Mouse (Mus musculus): ENCODE results near the gene Ccdc162. TPM values are rescaled to one million over a fixed set of nuclear protein-coding genes. Genes with fewer than 3 reads are reported as not detected.

The Ccdc162 gene
- 5.0 TPM for polyA plus RNA-seq (2012; fragmentation: generic; extraction: Trizol)

DNA sequence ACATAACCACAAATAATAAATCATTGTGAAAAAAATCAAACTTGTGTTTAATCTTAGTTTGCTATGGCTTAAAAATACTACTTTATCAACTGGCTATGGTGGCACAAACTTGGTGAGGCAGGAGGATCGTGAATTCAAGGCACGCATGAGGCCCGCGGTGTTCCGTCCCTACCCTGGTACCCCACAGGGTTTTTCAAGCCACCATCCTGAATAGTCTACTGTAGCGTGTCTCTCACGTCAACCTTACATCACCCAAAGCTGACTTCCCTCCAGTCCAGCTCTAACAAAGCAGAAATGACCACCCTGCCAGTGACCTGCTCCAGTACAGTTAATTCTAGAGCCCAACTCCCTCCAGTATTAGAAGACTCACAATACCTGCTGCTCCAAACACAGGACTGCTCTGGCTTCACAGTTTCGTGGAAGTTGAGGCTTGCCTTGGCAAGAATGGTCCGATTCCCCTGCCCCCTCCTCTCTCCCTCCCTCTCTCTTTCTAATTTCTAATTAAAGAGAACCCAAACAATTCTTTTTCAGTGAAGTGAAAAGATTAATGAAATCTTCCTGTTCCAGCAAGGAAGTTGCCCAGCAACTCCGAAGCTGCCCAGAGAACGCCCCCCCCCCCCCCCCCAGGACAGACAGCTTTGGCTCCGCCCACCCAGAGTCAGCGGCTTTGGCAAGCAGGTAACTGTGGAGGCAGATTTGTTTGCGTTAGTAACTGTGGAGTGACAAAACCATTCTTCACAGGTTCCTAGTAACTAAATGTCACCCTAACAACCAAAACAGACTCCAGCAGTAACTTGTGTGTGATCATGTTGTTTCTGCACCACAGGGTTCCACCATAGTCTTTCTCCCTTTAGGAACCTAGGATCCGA, at the start of gene Ccdc162:
Gene Ccdc162 (minus strand): TSS at position 606 of the 869 bp plus-strand sequence.
- TF ChIP-seq REST (IDR thresholded peaks at IDR 0.05; ENCODE audit: insufficient read depth, insufficient read length) = no peak
- TF ChIP-seq POLR2AphosphoS2 (IDR thresholded peaks at IDR 0.05; ENCODE audit: insufficient read length, low read depth) = no peak
- TF ChIP-seq TCF3 (IDR thresholded peaks at IDR 0.05; ENCODE audit: insufficient read length, low read depth) = no peak
- no peak for TF ChIP-seq MAX (IDR thresholded peaks at IDR 0.05; ENCODE audit: low read depth)
- no peak for TF ChIP-seq MYOD1 (IDR thresholded peaks at IDR 0.05; ENCODE audit: control insufficient read depth in 1 of 3, insufficient read length in 2 of 3, low read depth in 2 of 3)
- TF ChIP-seq USF1 (IDR thresholded peaks at IDR 0.05; ENCODE audit: low read depth) = no peak
- TF ChIP-seq TCF12 (IDR thresholded peaks at IDR 0.05; ENCODE audit: insufficient read depth, poor library complexity, severe bottlenecking) = no peak
- TF ChIP-seq SRF (IDR thresholded peaks at IDR 0.05; ENCODE audit: control insufficient read depth, insufficient read length, low read depth) = no peak
- TF ChIP-seq CEBPB (IDR thresholded peaks at IDR 0.05; ENCODE audit: insufficient read depth, poor library complexity, severe bottlenecking) = no peak
- TF ChIP-seq E2F4 (IDR thresholded peaks at IDR 0.05; ENCODE audit: insufficient read depth) = no peak
- no peak for TF ChIP-seq MYOG (IDR thresholded peaks at IDR 0.05; ENCODE audit: control insufficient read depth in 1 of 3, insufficient read depth in 1 of 3, insufficient read length in 2 of 3, low read depth in 2 of 3)
- no peak for TF ChIP-seq POLR2A (IDR thresholded peaks at IDR 0.05; ENCODE audit: insufficient read length, low read depth)
- Histone ChIP-seq H3K27me3 (ENCODE audit: control insufficient read depth, insufficient read depth, insufficient read length) (no peaks in the 10 kb centered on the region), H3ac (ENCODE audit: control insufficient read depth, insufficient read length) (no peak within 1 kb of the TSS), H3K4me3 (no peak within 1 kb of the TSS), H3K79me2 (ENCODE audit: control insufficient read depth, insufficient read depth) (no peaks in the 10 kb centered on the region), H3K36me3 (ENCODE audit: control insufficient read depth, insufficient read depth) (no peaks in the 10 kb centered on the region), H3K4me2 (ENCODE audit: low read depth) (no peak within 1 kb of the TSS)

DNA sequence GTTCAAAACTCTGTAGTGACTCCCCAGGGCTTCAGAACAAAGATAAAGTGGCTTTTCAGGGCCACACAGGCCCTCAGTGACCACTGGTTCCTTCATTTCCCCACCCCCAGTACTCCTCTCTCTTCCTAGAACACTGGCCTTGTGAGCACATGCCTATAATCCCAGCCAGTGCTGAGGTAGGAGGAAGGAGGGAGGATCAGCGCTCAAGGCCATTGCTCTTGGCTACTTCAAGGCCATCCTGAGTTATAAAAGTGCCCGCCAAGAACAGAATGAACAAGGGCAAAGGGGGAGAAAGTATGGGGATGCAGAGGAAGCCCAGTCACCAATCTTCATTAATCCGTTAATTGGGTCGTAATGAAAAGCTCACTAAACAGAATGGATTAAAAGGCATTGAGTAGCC, 49.2 kb upstream of the Ccdc162 start:
- Histone ChIP-seq H3K36me3 (ENCODE audit: control insufficient read depth, insufficient read depth) (no peaks in the 10 kb centered on the region), H3K27me3 (ENCODE audit: control insufficient read depth, insufficient read depth, insufficient read length) (no peaks in the 10 kb centered on the region), H3K4me2 (ENCODE audit: low read depth) (no peak overlapping the region), H3K4me3 (no peak overlapping the region), H3K79me2 (ENCODE audit: control insufficient read depth, insufficient read depth) (no peaks in the 10 kb centered on the region), H3ac (ENCODE audit: control insufficient read depth, insufficient read length) (no peak overlapping the region)
- TF ChIP-seq TCF12 (IDR thresholded peaks at IDR 0.05; ENCODE audit: insufficient read depth, poor library complexity, severe bottlenecking) (no peak), CEBPB (IDR thresholded peaks at IDR 0.05; ENCODE audit: insufficient read depth, poor library complexity, severe bottlenecking) (no peak), USF1 (IDR thresholded peaks at IDR 0.05; ENCODE audit: low read depth) (no peak), REST (IDR thresholded peaks at IDR 0.05; ENCODE audit: insufficient read depth, insufficient read length) (no peak), MYOG (IDR thresholded peaks at IDR 0.05; ENCODE audit: control insufficient read depth in 1 of 3, insufficient read depth in 1 of 3, insufficient read length in 2 of 3, low read depth in 2 of 3) (no peak), POLR2AphosphoS2 (IDR thresholded peaks at IDR 0.05; ENCODE audit: insufficient read length, low read depth) (no peak), MAX (IDR thresholded peaks at IDR 0.05; ENCODE audit: low read depth) (no peak), TCF3 (IDR thresholded peaks at IDR 0.05; ENCODE audit: insufficient read length, low read depth) (no peak), MYOD1 (IDR thresholded peaks at IDR 0.05; ENCODE audit: control insufficient read depth in 1 of 3, insufficient read length in 2 of 3, low read depth in 2 of 3) (no peak), E2F4 (IDR thresholded peaks at IDR 0.05; ENCODE audit: insufficient read depth) (no peak), SRF (IDR thresholded peaks at IDR 0.05; ENCODE audit: control insufficient read depth, insufficient read length, low read depth) (no peak), POLR2A (IDR thresholded peaks at IDR 0.05; ENCODE audit: insufficient read length, low read depth) (no peak)

DNA sequence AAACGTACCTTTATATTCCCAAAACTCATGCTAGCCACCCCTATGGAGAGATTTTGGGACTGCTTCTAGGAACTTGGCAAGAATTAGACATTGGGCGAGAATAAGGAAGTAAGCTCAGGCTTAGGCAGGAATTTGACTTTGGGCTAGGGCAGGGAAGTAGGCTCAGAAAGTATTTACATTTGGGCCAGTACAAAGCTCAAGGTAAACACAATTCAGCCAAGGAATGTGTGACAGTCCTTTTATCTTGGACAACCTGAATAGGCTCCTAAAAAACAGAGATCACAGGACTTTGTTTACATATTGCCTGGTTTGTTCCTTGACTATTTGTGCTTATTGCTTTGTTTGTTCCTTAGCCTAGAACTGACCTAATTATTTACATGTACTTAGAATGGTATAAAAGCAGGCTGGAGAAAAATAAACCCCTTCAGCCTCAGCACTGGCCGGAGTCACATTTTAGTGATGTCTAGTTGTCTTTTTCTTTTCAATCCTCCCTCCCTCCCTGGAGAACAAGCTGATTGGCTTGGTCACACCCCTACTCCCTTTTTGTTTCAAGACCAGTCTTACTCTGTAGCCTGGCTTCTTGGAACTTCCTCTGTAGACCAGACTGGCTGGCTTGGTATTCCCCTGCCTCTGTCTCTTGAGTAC, 47.4 kb upstream of the Ccdc162 start:
- no peaks in the 10 kb centered on the region for H3K36me3 ChIP-seq (ENCODE audit: control insufficient read depth, insufficient read depth)
- TF ChIP-seq MAX (IDR thresholded peaks at IDR 0.05; ENCODE audit: low read depth) (no peak), TCF12 (IDR thresholded peaks at IDR 0.05; ENCODE audit: insufficient read depth, poor library complexity, severe bottlenecking) (no peak), MYOG (IDR thresholded peaks at IDR 0.05; ENCODE audit: control insufficient read depth in 1 of 3, insufficient read depth in 1 of 3, insufficient read length in 2 of 3, low read depth in 2 of 3) (no peak)

DNA sequence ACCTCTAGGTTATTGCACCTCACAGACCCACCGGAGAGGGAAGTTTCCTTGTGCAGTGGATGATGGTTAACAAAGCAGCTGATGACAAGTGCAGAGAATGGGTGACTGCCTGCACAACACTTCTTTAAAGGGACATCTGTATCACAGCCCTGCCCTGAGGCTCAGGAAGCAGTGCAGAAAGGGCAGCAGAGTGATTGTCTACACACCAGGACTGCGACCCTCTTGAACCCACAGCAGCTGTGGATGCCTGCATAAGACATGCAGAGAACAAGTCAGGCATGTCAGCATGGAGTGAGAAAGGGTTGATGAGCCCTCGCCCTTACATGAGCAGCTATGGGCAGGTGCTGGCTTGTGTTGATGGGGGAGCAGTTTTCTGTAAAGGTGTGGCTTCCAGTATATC, 44.4 kb upstream of the Ccdc162 start:
- no peaks in the 10 kb centered on the region for H3K79me2 ChIP-seq (ENCODE audit: control insufficient read depth, insufficient read depth)
- H3K4me3 ChIP-seq = no peak overlapping the region
- H3K36me3 ChIP-seq (ENCODE audit: control insufficient read depth, insufficient read depth) = no peaks in the 10 kb centered on the region
- TF ChIP-seq CEBPB (IDR thresholded peaks at IDR 0.05; ENCODE audit: insufficient read depth, poor library complexity, severe bottlenecking) = no peak
- no peak for TF ChIP-seq POLR2A (IDR thresholded peaks at IDR 0.05; ENCODE audit: insufficient read length, low read depth)
- no peak for TF ChIP-seq REST (IDR thresholded peaks at IDR 0.05; ENCODE audit: insufficient read depth, insufficient read length)
- no peak for TF ChIP-seq TCF3 (IDR thresholded peaks at IDR 0.05; ENCODE audit: insufficient read length, low read depth)
- no peak for TF ChIP-seq MAX (IDR thresholded peaks at IDR 0.05; ENCODE audit: low read depth)
- no peak for TF ChIP-seq E2F4 (IDR thresholded peaks at IDR 0.05; ENCODE audit: insufficient read depth)
- H3K27me3 ChIP-seq (ENCODE audit: control insufficient read depth, insufficient read depth, insufficient read length) = no peaks in the 10 kb centered on the region
- H3K4me2 ChIP-seq (ENCODE audit: low read depth) = no peak overlapping the region
- no peak overlapping the region for H3ac ChIP-seq (ENCODE audit: control insufficient read depth, insufficient read length)

More for the DNA sequence above, 47.4 kb upstream of the Ccdc162 start:
- no peak overlapping the region for H3K4me3 ChIP-seq
- H3K27me3 ChIP-seq (ENCODE audit: control insufficient read depth, insufficient read depth, insufficient read length) = no peaks in the 10 kb centered on the region
- H3ac ChIP-seq (ENCODE audit: control insufficient read depth, insufficient read length) = no peak overlapping the region
- H3K4me2 ChIP-seq (ENCODE audit: low read depth) = no peak overlapping the region
- H3K79me2 ChIP-seq (ENCODE audit: control insufficient read depth, insufficient read depth) = no peaks in the 10 kb centered on the region
